Mouse (Mus musculus) embryonic facial prominence, embryonic 13.5 days (tissue): ENCODE measurements around the gene Prrx1. TPM values are rescaled to one million over a fixed set of nuclear protein-coding genes. Genes with fewer than 3 reads are reported as not detected.

Experiments
- ATAC-seq: fragments of 200-750 bp; cut with Nextera tagmentation; 2 replicates; pipeline ENCODE4 v1.8.0; 2017; ENCODE audit warnings: low read depth; ENCODE audit not compliant: insufficient number of reproducible peaks, insufficient read depth, low FRiP score, low TSS enrichment
- H3K27ac ChIP-seq: fragments of 300-500 bp; sonication (generic); 2 replicates; pipeline ENCODE4 v1.5.1; 2015; ENCODE audit warnings: moderate library complexity, mild to moderate bottlenecking, inconsistent platforms
- H3K27me3 ChIP-seq: fragments of 300-500 bp; sonication (generic); 2 replicates; pipeline ENCODE4 v1.6.1; 2015; ENCODE audit warnings: mild to moderate bottlenecking, inconsistent platforms
- H3K36me3 ChIP-seq: fragments of 300-500 bp; sonication (generic); 2 replicates; pipeline ENCODE4 v1.6.1; 2015; ENCODE audit warnings: mild to moderate bottlenecking, inconsistent platforms
- H3K4me1 ChIP-seq: fragments of 300-500 bp; sonication (generic); 2 replicates; pipeline ENCODE4 v1.6.1; 2015; ENCODE audit warnings: inconsistent platforms
- H3K4me2 ChIP-seq: fragments of 300-500 bp; sonication (generic); 2 replicates; pipeline ENCODE4 v1.6.1; 2015; ENCODE audit warnings: moderate library complexity, mild to moderate bottlenecking, inconsistent platforms
- H3K4me3 ChIP-seq: fragments of 300-500 bp; sonication (generic); 2 replicates; pipeline ENCODE4 v1.5.1; 2015; ENCODE audit warnings: mild to moderate bottlenecking, inconsistent platforms
- H3K9ac ChIP-seq: fragments of 300-500 bp; sonication (generic); 2 replicates; pipeline ENCODE4 v1.6.1; 2015; ENCODE audit warnings: mild to moderate bottlenecking, inconsistent platforms
- H3K9me3 ChIP-seq: fragments of 300-500 bp; sonication (generic); 2 replicates; pipeline ENCODE4 v1.6.1; 2016; ENCODE audit warnings: inconsistent platforms
- WGBS: fragments of 180-500 bp; shearing (Covaris S2); methylation state at CpG from one replicate; pipeline ENCODE4 v1.1.7; 2015; ENCODE audit warnings: mixed read lengths; 5-methylcytosine and 5-hydroxymethylcytosine counted together
- polyA plus RNA-seq: library from polyadenylated mRNA; unstranded; fragments of >200 nt; fragmentation: Nextera tagmentation; extraction: Ambion mirVana; gene quantifications from 2 replicates; pipeline ENCODE4 v1.2.1, GENCODE M21; 2015

The Prrx1 gene
- polyA plus RNA-seq, 1 experiment from 2014 or later, result 190 TPM

GRCm38 (mm10) chr1:163339219-163339561 is 25.7 kb upstream of the Prrx1 start:
- Histone ChIP-seq H3K36me3 (no peaks in the 10 kb centered on the region), H3K27me3 (no peaks in the 10 kb centered on the region), H3K4me1 (peaks cover 6% of the 10 kb centered on the region; the same call in 1 of the 2 replicates), H3K9me3 (no peaks in the 10 kb centered on the region), H3K9ac (no peak overlapping the region), H3K4me3 (no peak overlapping the region), H3K4me2 (no peak overlapping the region), H3K27ac (no peak overlapping the region)
- 68% methylated on average over 3 of the region's 3 CpGs for WGBS
- no peak for ATAC-seq

GRCm38 (mm10) chr1:163338525-163339218 is 25.2 kb upstream of the Prrx1 start:
- Histone ChIP-seq H3K27ac (0 out of 2 replicates have a peak overlapping the region, but pooled peaks have one; percentile 51), H3K9me3 (no peaks in the 10 kb centered on the region), H3K9ac (no peak overlapping the region), H3K4me1 (peaks cover 6% of the 10 kb centered on the region; the same call in 1 of the 2 replicates), H3K4me3 (no peak overlapping the region), H3K27me3 (no peaks in the 10 kb centered on the region), H3K36me3 (no peaks in the 10 kb centered on the region), H3K4me2 (no peak overlapping the region)
- WGBS, result 53% methylated on average over 7 of the region's 7 CpGs
- no peak for ATAC-seq

GRCm38 (mm10) chr1:163337821-163338220 is 24.3 kb upstream of the Prrx1 start:
- no peak overlapping the region for H3K4me2 ChIP-seq
- H3K27ac ChIP-seq, result no peak overlapping the region
- H3K9ac ChIP-seq, result no peak overlapping the region
- H3K4me3 ChIP-seq, result no peak overlapping the region
- H3K4me1 ChIP-seq, result peaks cover 6% of the 10 kb centered on the region; the same call in 1 of the 2 replicates
- H3K9me3 ChIP-seq, result no peaks in the 10 kb centered on the region
- no peaks in the 10 kb centered on the region for H3K36me3 ChIP-seq
- H3K27me3 ChIP-seq, result no peaks in the 10 kb centered on the region
- ATAC-seq, result no peak
- 72% methylated on average over 2 of the region's 2 CpGs for WGBS

- Histone ChIP-seq H3K27ac (no peak overlapping the region), H3K27me3 (no peaks in the 10 kb centered on the region), H3K4me2 (no peak overlapping the region), H3K36me3 (no peaks in the 10 kb centered on the region), H3K4me3 (no peak overlapping the region), H3K9me3 (peaks cover 3% of the 10 kb centered on the region; the same call in 1 of the 2 replicates), H3K9ac (no peak overlapping the region), H3K4me1 (no peaks in the 10 kb centered on the region)
- 39% methylated on average over 2 of the region's 2 CpGs for WGBS
- ATAC-seq, result no peak
Measured at GRCm38 (mm10) chr1:163327279-163327678, 13.8 kb upstream of the Prrx1 start.

GRCm38 (mm10) chr1:163319669-163320571 is 6.4 kb upstream of the Prrx1 start:
- WGBS, result 71% methylated on average over 3 of the region's 3 CpGs
- Histone ChIP-seq H3K4me2 (no peak overlapping the region), H3K27ac (no peak overlapping the region), H3K9ac (no peak overlapping the region), H3K36me3 (no peaks in the 10 kb centered on the region), H3K9me3 (peaks cover 3% of the 10 kb centered on the region; the same call in 1 of the 2 replicates), H3K27me3 (peaks cover 5% of the 10 kb centered on the region; the same call in 1 of the 2 replicates), H3K4me3 (no peak overlapping the region), H3K4me1 (peaks cover 12% of the 10 kb centered on the region)
- no peak for ATAC-seq

DNA sequence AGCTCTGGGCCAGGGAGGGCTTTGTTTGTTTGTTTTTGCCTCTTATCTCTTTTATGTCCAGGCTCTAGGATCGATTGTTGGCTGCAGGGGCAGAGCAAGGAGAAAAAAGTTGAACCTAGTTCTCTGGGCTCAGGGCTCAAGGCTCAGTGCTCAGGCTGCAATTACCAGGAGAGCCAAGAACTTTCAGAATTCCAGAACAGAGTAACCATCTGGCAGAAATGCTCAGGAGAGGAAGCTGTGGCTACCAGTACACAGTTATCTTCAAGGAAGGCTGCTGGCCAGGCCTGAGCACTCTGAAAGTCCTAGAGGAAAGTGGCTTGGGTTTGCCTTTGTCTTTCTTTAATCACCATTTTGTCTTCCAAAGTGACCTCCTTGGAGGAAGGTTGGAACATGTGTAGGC is 3.4 kb upstream of the Prrx1 start:
- H3K27ac ChIP-seq, result no peak overlapping the region
- 35% methylated on average over 1 of the region's 1 CpGs for WGBS
- ATAC-seq, result no peak
- H3K9ac ChIP-seq, result no peak overlapping the region
- H3K4me3 ChIP-seq, result no peak overlapping the region
- no peaks in the 10 kb centered on the region for H3K9me3 ChIP-seq
- peaks cover 20% of the 10 kb centered on the region for H3K4me1 ChIP-seq
- H3K36me3 ChIP-seq, result no peaks in the 10 kb centered on the region
- H3K4me2 ChIP-seq, result no peak overlapping the region
- peaks cover 5% of the 10 kb centered on the region; the same call in 1 of the 2 replicates for H3K27me3 ChIP-seq

- no peaks in the 10 kb centered on the region for H3K9me3 ChIP-seq
- ATAC-seq, result peak; percentile 64; the same call in 1 of the 2 replicates
- H3K4me1 ChIP-seq, result peaks cover 20% of the 10 kb centered on the region
- peaks cover 4% of the 10 kb centered on the region; the same call in 1 of the 2 replicates for H3K36me3 ChIP-seq
- peak overlapping the region; percentile 92 for H3K4me3 ChIP-seq
- peak overlapping the region; percentile 82 for H3K4me2 ChIP-seq
- peak overlapping the region; percentile 100 for H3K9ac ChIP-seq
- WGBS, result under 1% methylated on average over 23 of the region's 23 CpGs
- H3K27ac ChIP-seq, result peak overlapping the region; percentile 100
- peaks cover 5% of the 10 kb centered on the region; the same call in 1 of the 2 replicates for H3K27me3 ChIP-seq
Measured at GRCm38 (mm10) chr1:163314829-163315301, 1.4 kb upstream of the Prrx1 start.

DNA sequence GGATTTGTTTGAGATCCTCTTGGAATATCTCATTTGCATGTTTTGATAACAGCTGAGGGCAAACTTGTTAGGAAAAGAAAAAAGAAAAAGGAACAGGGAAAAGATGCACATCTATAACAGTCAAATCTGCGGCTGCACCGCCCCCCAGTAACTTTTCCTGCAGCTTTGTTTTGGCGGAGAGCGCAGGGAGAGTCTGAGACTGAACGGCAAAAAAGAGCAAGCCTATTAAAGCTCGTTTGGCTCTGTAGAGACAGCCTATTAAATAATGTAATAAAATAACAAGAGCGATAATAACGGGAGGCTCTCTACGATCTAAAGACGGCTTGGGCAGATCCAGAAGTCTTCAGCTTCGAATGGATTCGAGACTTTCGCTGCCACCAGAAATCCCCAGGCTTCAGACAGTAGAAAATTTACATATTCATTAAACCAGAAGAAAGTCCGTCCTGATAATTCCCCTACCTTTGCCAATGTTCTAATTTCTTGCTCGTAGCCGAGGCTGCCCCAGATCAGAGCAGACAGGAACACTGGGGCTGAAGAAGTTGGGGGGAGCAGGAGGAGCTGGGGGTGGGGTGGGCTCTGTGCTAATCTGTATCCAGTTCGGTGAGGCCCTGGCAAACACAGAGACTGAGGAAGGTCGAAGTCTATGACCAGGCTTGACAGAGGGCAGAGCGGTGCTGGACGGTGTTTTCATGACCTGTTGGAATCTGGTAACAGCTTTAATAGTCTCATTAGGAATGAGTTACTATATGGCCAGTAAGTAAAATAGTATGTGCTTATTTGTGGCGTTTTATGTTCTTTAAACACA is 613 bp upstream of the Prrx1 start:
- Histone ChIP-seq H3K4me3 (peak overlapping the region; percentile 92), H3K9me3 (no peaks in the 10 kb centered on the region), H3K27me3 (peaks cover 5% of the 10 kb centered on the region; the same call in 1 of the 2 replicates), H3K27ac (peak overlapping the region; percentile 100), H3K36me3 (peaks cover 8% of the 10 kb centered on the region; the same call in 1 of the 2 replicates), H3K9ac (peak overlapping the region; percentile 100), H3K4me2 (peak overlapping the region; percentile 82), H3K4me1 (peaks cover 26% of the 10 kb centered on the region)
- under 1% methylated on average over 21 of the region's 21 CpGs for whole genome bisulfite sequencing
- ATAC-seq, result no peak; the same call in 1 of the 2 replicates

DNA sequence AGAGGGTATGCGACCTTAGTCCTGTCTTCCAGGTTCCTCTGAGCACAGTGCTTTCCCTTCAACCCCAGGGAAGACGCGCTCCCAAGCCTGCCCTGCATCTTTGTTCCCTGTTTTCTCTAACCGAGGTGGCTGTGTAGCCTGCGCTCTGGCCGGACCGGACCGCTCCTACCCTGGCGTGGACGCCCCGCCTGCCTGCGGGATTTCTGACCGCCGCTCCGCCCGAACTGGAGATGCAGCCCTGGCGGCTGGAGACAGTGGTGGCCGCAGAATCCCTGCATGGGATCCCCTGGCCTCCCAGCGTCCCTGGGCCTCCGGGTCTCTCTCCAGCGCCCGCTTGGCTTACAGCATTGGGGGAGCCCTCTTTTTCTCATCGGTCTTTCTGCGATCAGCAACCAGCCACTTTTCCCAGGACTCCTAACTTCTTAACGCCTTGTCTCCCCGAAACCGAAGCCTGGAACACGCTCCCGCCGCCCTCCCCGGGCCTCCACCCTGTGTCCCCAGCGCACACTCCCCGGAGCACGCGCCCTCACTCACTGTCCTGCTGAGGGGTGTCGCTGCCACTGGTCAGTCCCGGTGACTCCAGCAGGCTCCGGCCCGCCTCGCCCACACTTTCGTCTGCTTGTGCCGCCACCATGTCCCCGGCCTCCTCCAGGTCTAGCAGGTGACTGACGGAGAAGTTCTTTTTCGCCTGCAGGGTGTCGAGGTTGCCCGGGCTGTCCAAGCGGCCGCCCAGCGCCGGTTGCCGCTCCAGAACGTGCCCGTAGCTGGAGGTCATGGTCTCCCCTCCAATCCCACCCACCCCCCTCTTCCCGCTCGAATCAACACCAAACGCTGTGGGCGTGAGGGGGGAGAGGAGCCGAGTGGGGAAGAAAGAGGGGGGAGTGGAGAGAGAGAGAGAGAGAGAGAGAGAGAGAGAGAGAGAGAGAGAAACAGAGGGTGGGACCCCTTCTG is 1.4 kb downstream of the Prrx1 start:
- no peaks in the 10 kb centered on the region for H3K9me3 ChIP-seq
- peak; percentile 7; the same call in 1 of the 2 replicates for ATAC-seq
- H3K4me3 ChIP-seq, result peak overlapping the region; percentile 92
- peak overlapping the region; percentile 82 for H3K4me2 ChIP-seq
- WGBS, result under 1% methylated on average over 59 of the region's 59 CpGs
- H3K27ac ChIP-seq, result peak overlapping the region; percentile 100
- peak overlapping the region; percentile 100 for H3K9ac ChIP-seq
- H3K36me3 ChIP-seq, result peaks cover 8% of the 10 kb centered on the region; the same call in 1 of the 2 replicates
- H3K27me3 ChIP-seq, result peaks cover 10% of the 10 kb centered on the region
- peaks cover 43% of the 10 kb centered on the region for H3K4me1 ChIP-seq
